Mouse (Mus musculus): ENCODE results near the gene Ggnbp2. TPM values are rescaled to one million over a fixed set of nuclear protein-coding genes. Genes with fewer than 3 reads are reported as not detected.

Gene Ggnbp2
- polyA plus RNA-seq, 2 experiments = 67.3 to 105 TPM

GRCm38 (mm10) chr11:84826185-84826584, 44.4 kb downstream of the Ggnbp2 start:
- Histone ChIP-seq H3K4me3 (replicated peaks; ENCODE audit: low read length) (no peak overlapping the region), H3K36me3 (ENCODE audit: control insufficient read depth, insufficient read depth, low read length) (peaks cover 14% of the 10 kb centered on the region; the same call in 1 of the 2 replicates), H3K9ac (ENCODE audit: low read depth, low read length, severe bottlenecking) (no peak overlapping the region), H3K27ac (replicated peaks; ENCODE audit: low read depth, low read length) (no peak overlapping the region), H3K27me3 (ENCODE audit: control insufficient read depth, insufficient read depth, low read length) (no peaks in the 10 kb centered on the region), H3K4me1 (ENCODE audit: control insufficient read depth, insufficient read depth, low read length) (peaks cover 9% of the 10 kb centered on the region), H3K4me2 (replicated peaks; ENCODE audit: low read depth, low read length, severe bottlenecking) (no peak overlapping the region), H3K9me3 (ENCODE audit: control insufficient read depth, low read length) (no peaks in the 10 kb centered on the region)
- TF ChIP-seq POLR2A (IDR thresholded peaks at IDR 0.05; ENCODE audit: borderline replicate concordance, extremely low read depth, insufficient read depth, insufficient read length) = no peak
- DNase-seq (ENCODE audit: low spot score) (peak; percentile 50), ATAC-seq (ENCODE audit: low FRiP score, low read depth) (no peak)
- 51% methylated on average over 3 of the region's 3 CpGs for WGBS

DNA sequence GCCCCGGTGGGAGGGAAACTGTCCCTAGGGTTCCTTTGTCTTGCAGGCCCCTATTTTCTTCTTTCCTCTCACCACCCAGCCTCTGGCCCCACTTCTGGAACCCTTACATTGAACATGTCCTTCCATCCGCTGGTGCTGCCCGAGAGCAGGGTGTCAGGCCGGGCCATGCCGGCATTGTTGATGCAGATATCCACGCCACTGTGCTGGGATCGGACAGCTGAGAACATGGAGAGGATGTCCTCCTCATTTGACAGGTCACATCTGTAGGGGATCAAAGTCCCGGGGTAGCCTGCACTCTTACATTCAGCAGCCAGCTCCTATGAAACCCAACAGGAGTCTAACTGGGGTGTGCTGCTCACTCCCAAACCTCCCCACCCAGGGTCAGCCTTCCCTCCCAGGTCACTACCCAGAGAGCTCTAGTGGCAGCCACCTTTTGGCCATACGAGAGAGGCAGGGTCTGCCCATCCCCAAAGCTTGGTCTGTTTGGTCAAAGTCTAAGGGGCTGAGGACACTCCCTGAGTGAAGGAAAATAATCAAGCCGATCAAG, 45.3 kb downstream of the Ggnbp2 start:
- no peaks in the 10 kb centered on the region for H3K9me3 ChIP-seq (ENCODE audit: control insufficient read depth, low read length)
- 85% methylated on average over 10 of the region's 10 CpGs for WGBS
- H3K4me1 ChIP-seq (ENCODE audit: control insufficient read depth, insufficient read depth, low read length) = peaks cover 9% of the 10 kb centered on the region
- H3K4me2 ChIP-seq (replicated peaks; ENCODE audit: low read depth, low read length, severe bottlenecking) = no peak overlapping the region
- H3K27me3 ChIP-seq (ENCODE audit: control insufficient read depth, insufficient read depth, low read length) = no peaks in the 10 kb centered on the region
- peaks cover 13% of the 10 kb centered on the region; the same call in 1 of the 2 replicates for H3K36me3 ChIP-seq (ENCODE audit: control insufficient read depth, insufficient read depth, low read length)
- no peak overlapping the region for H3K4me3 ChIP-seq (replicated peaks; ENCODE audit: low read length)
- TF ChIP-seq POLR2A (IDR thresholded peaks at IDR 0.05; ENCODE audit: borderline replicate concordance, extremely low read depth, insufficient read depth, insufficient read length) = no peak
- ATAC-seq (ENCODE audit: low FRiP score, low read depth) (no peak), DNase-seq (ENCODE audit: low spot score) (no peak)
- H3K9ac ChIP-seq (ENCODE audit: low read depth, low read length, severe bottlenecking) = no peak overlapping the region
- no peak overlapping the region for H3K27ac ChIP-seq (replicated peaks; ENCODE audit: low read depth, low read length)

GRCm38 (mm10) chr11:84823484-84823897, 47.1 kb downstream of the Ggnbp2 start:
- no peak for DNase-seq (ENCODE audit: low spot score)
- 59% methylated on average over 10 of the region's 10 CpGs for whole genome bisulfite sequencing
- H3K4me2 ChIP-seq (replicated peaks; ENCODE audit: low read depth, low read length, severe bottlenecking) = no peak overlapping the region

DNA sequence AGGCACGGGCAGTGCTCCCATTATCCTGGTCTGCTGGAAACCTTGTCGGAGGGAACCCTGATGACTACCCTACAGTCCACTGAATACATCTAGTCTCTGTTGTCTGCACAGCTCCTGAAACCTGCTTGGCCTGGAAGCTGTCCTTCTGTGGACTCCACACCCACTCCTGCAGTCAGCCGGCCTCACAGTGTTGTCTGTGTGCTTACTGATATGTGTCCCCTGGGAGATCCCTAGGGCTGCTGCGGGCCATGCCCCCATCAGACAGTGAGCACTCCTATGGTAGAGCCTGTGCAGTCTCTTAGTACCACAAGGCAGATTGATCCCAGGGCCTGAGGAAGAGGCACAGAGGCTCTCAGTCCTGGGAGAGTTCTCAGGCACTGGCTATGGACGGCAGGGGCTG, 48.1 kb downstream of the Ggnbp2 start:
- H3K9ac ChIP-seq (ENCODE audit: low read depth, low read length, severe bottlenecking) = no peak overlapping the region

More at GRCm38 (mm10) chr11:84823484-84823897, 47.1 kb downstream of the Ggnbp2 start:
- no peaks in the 10 kb centered on the region for H3K27me3 ChIP-seq (ENCODE audit: control insufficient read depth, insufficient read depth, low read length)
- no peak overlapping the region for H3K27ac ChIP-seq (replicated peaks; ENCODE audit: low read depth, low read length)
- H3K9me3 ChIP-seq (ENCODE audit: control insufficient read depth, low read length) = no peaks in the 10 kb centered on the region
- H3K4me1 ChIP-seq (ENCODE audit: control insufficient read depth, insufficient read depth, low read length) = peaks cover 5% of the 10 kb centered on the region
- TF ChIP-seq POLR2A (IDR thresholded peaks at IDR 0.05; ENCODE audit: borderline replicate concordance, extremely low read depth, insufficient read depth, insufficient read length) = no peak
- H3K9ac ChIP-seq (ENCODE audit: low read depth, low read length, severe bottlenecking) = no peak overlapping the region
- ATAC-seq (ENCODE audit: low FRiP score, low read depth) = no peak
- no peak overlapping the region for H3K4me3 ChIP-seq (replicated peaks; ENCODE audit: low read length)
- 0 out of 2 replicates have a peak, but pooled peaks cover 9% of the 10 kb centered on the region for H3K36me3 ChIP-seq (ENCODE audit: control insufficient read depth, insufficient read depth, low read length)

GRCm38 (mm10) chr11:84821131-84821770, 49.4 kb downstream of the Ggnbp2 start:
- H3K4me3 ChIP-seq (replicated peaks; ENCODE audit: low read length) = no peak overlapping the region
- no peak overlapping the region for H3K4me2 ChIP-seq (replicated peaks; ENCODE audit: low read depth, low read length, severe bottlenecking)
- DNase-seq (ENCODE audit: low spot score) (no peak), ATAC-seq (ENCODE audit: low FRiP score, low read depth) (no peak)
- TF ChIP-seq POLR2A (IDR thresholded peaks at IDR 0.05; ENCODE audit: borderline replicate concordance, extremely low read depth, insufficient read depth, insufficient read length) = no peak
- H3K4me1 ChIP-seq (ENCODE audit: control insufficient read depth, insufficient read depth, low read length) = 0 out of 2 replicates have a peak, but pooled peaks cover 3% of the 10 kb centered on the region
- WGBS = 86% methylated on average over 9 of the region's 9 CpGs
- H3K27me3 ChIP-seq (ENCODE audit: control insufficient read depth, insufficient read depth, low read length) = no peaks in the 10 kb centered on the region
- H3K9me3 ChIP-seq (ENCODE audit: control insufficient read depth, low read length) = no peaks in the 10 kb centered on the region
- no peak overlapping the region for H3K9ac ChIP-seq (ENCODE audit: low read depth, low read length, severe bottlenecking)
- 0 out of 2 replicates have a peak, but pooled peaks cover 9% of the 10 kb centered on the region for H3K36me3 ChIP-seq (ENCODE audit: control insufficient read depth, insufficient read depth, low read length)
- no peak overlapping the region for H3K27ac ChIP-seq (replicated peaks; ENCODE audit: low read depth, low read length)

More for the DNA sequence above, 48.1 kb downstream of the Ggnbp2 start:
- no peak for ATAC-seq (ENCODE audit: low FRiP score, low read depth)
- H3K4me1 ChIP-seq (ENCODE audit: control insufficient read depth, insufficient read depth, low read length) = 0 out of 2 replicates have a peak, but pooled peaks cover 3% of the 10 kb centered on the region
- no peak overlapping the region for H3K4me2 ChIP-seq (replicated peaks; ENCODE audit: low read depth, low read length, severe bottlenecking)
- H3K36me3 ChIP-seq (ENCODE audit: control insufficient read depth, insufficient read depth, low read length) = 0 out of 2 replicates have a peak, but pooled peaks cover 9% of the 10 kb centered on the region
- 72% methylated on average over 5 of the region's 5 CpGs for WGBS
- DNase-seq (ENCODE audit: low spot score) = no peak
- H3K27me3 ChIP-seq (ENCODE audit: control insufficient read depth, insufficient read depth, low read length) = no peaks in the 10 kb centered on the region
- TF ChIP-seq POLR2A (IDR thresholded peaks at IDR 0.05; ENCODE audit: borderline replicate concordance, extremely low read depth, insufficient read depth, insufficient read length) = no peak
- no peaks in the 10 kb centered on the region for H3K9me3 ChIP-seq (ENCODE audit: control insufficient read depth, low read length)
- no peak overlapping the region for H3K27ac ChIP-seq (replicated peaks; ENCODE audit: low read depth, low read length)
- H3K4me3 ChIP-seq (replicated peaks; ENCODE audit: low read length) = no peak overlapping the region
